Mouse (Mus musculus): ENCODE measurements at regions not wholly inside any gene's neighbourhood (a gene's known extent, or its start where the extent isn't known, plus 50 kb on each side); places are given as distances from the start of the nearest gene placed in this dataset.

DNA sequence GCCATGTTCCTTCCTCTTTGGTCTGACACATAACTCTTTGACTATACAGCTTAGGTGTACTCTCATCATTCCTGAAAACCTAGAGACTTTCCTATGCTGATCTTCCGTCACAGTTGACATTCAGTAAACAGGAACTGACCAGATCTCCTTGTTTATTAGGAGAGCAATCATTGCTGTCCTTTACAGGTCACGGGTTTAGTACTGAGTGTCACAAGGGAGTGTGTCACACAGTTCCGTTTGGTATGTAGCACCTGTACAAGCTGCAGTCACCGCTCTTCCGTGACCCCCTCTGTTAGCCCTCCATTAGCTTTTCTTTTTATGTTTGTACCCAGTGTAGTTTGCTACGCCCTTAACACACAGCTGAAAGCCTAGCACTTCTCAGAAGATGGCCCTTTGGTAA lies 553.4 kb upstream of the Slc39a10 start:
- in situ Hi-C loops (cut with MboI; ENCODE audit: low sequenced_read_pairs in 2 of 2, unreplicated experiment in 2 of 2), result no loop called here
- Histone ChIP-seq H3K9me3 (ENCODE audit: control insufficient read depth, insufficient read depth, low read depth, low read length) (no peaks in the 10 kb centered on the region), H3K27ac (ENCODE audit: insufficient read depth, low read depth, low read length, poor library complexity, severe bottlenecking) (no peak overlapping the region), H3K4me3 (ENCODE audit: insufficient read depth in 1 of 2, low read depth in 1 of 2, low read length in 2 of 2, poor library complexity in 1 of 2, severe bottlenecking in 1 of 2) (no peak overlapping the region), H3K4me1 (ENCODE audit: control insufficient read depth in 2 of 2, insufficient read depth in 2 of 2, low read length in 2 of 2, poor library complexity in 1 of 2) (no peaks in the 10 kb centered on the region), H3K36me3 (ENCODE audit: control insufficient read depth, insufficient read depth, low read length, poor library complexity, severe bottlenecking) (no peaks in the 10 kb centered on the region), H3K9ac (ENCODE audit: insufficient read depth, low read depth, low read length, poor library complexity, severe bottlenecking) (no peak overlapping the region)
- no peak for DNase-seq (ENCODE audit: low read depth, low spot score)
- no peak for TF ChIP-seq MAFK (IDR thresholded peaks at IDR 0.05; ENCODE audit: insufficient read depth, low read depth, low read length)
- TF ChIP-seq HCFC1 (IDR thresholded peaks at IDR 0.05; ENCODE audit: borderline replicate concordance, insufficient read depth, low read length), result no peak
- no peak for TF ChIP-seq CHD2 (IDR thresholded peaks at IDR 0.05; ENCODE audit: low read depth, low read length)
- TF ChIP-seq ZC3H11A (IDR thresholded peaks at IDR 0.05; ENCODE audit: borderline replicate concordance, low read depth, low read length), result no peak
- TF ChIP-seq ZNF384 (IDR thresholded peaks at IDR 0.05; ENCODE audit: low read depth, low read length), result no peak

DNA sequence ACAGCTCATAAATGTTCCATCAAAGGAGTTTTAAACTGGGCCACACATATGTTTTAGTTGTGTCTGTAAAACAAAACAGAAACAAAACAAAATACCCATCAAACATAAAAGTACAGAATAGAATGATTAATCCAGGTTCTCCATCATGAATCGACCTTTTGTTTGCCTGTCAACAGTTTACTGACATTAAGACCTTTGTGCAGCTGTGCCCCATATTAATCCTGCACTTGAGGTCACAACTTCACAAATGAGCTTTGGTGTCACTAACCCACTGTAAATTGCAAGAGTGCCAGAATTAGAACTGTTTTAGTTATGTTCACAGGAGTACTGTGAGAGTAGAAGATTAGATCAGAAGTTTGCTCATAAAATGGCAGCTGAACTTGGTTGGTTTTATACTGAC lies 540.2 kb upstream of the Slc39a10 start:
- no peak for DNase-seq (ENCODE audit: low read depth, low spot score)

DNA sequence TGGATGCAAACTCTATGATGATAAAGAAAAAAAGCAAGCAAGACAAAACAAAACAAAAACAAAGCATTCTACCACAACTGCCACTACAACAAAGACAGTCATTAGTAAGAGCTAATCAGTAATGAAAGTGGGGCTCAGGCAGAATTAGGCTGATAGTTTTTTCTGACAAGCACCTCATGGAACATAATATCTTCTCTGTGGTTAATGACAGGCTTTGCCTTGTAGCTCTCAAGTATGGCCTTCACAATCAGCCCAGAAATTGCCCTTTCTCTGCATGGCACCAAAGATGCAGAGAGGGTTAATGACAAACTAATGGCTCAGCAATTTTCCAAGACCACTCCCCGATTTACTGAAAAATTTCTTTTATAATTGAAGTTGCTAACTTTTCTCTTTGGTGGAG lies 512.5 kb upstream of the Slc39a10 start:
- no peak overlapping the region for H3K9ac ChIP-seq (ENCODE audit: insufficient read depth, low read depth, low read length, poor library complexity, severe bottlenecking)
- H3K4me1 ChIP-seq (ENCODE audit: control insufficient read depth in 2 of 2, insufficient read depth in 2 of 2, low read length in 2 of 2, poor library complexity in 1 of 2), result no peaks in the 10 kb centered on the region
- H3K27ac ChIP-seq (ENCODE audit: insufficient read depth, low read depth, low read length, poor library complexity, severe bottlenecking), result no peak overlapping the region
- H3K4me3 ChIP-seq (ENCODE audit: insufficient read depth in 1 of 2, low read depth in 1 of 2, low read length in 2 of 2, poor library complexity in 1 of 2, severe bottlenecking in 1 of 2), result no peak overlapping the region
- no peaks in the 10 kb centered on the region for H3K36me3 ChIP-seq (ENCODE audit: control insufficient read depth, insufficient read depth, low read length, poor library complexity, severe bottlenecking)
- H3K9me3 ChIP-seq (ENCODE audit: control insufficient read depth, insufficient read depth, low read depth, low read length), result no peaks in the 10 kb centered on the region
- in situ Hi-C loops (cut with MboI; ENCODE audit: low sequenced_read_pairs in 2 of 2, unreplicated experiment in 2 of 2), result no loop called here
- TF ChIP-seq ZC3H11A (IDR thresholded peaks at IDR 0.05; ENCODE audit: borderline replicate concordance, low read depth, low read length) (no peak), MAFK (IDR thresholded peaks at IDR 0.05; ENCODE audit: insufficient read depth, low read depth, low read length) (no peak), CHD2 (IDR thresholded peaks at IDR 0.05; ENCODE audit: low read depth, low read length) (no peak), ZNF384 (IDR thresholded peaks at IDR 0.05; ENCODE audit: low read depth, low read length) (no peak), HCFC1 (IDR thresholded peaks at IDR 0.05; ENCODE audit: borderline replicate concordance, insufficient read depth, low read length) (no peak)
- DNase-seq (ENCODE audit: low read depth, low spot score), result no peak

More for the DNA sequence above, 540.2 kb upstream of the Slc39a10 start:
- H3K36me3 ChIP-seq (ENCODE audit: control insufficient read depth, insufficient read depth, low read length, poor library complexity, severe bottlenecking), result no peaks in the 10 kb centered on the region
- in situ Hi-C loops (cut with MboI; ENCODE audit: low sequenced_read_pairs in 2 of 2, unreplicated experiment in 2 of 2), result no loop called here
- H3K9ac ChIP-seq (ENCODE audit: insufficient read depth, low read depth, low read length, poor library complexity, severe bottlenecking), result no peak overlapping the region
- no peak overlapping the region for H3K4me3 ChIP-seq (ENCODE audit: insufficient read depth in 1 of 2, low read depth in 1 of 2, low read length in 2 of 2, poor library complexity in 1 of 2, severe bottlenecking in 1 of 2)
- H3K9me3 ChIP-seq (ENCODE audit: control insufficient read depth, insufficient read depth, low read depth, low read length), result no peaks in the 10 kb centered on the region
- no peak for TF ChIP-seq HCFC1 (IDR thresholded peaks at IDR 0.05; ENCODE audit: borderline replicate concordance, insufficient read depth, low read length)
- H3K4me1 ChIP-seq (ENCODE audit: control insufficient read depth in 2 of 2, insufficient read depth in 2 of 2, low read length in 2 of 2, poor library complexity in 1 of 2), result no peaks in the 10 kb centered on the region
- H3K27ac ChIP-seq (ENCODE audit: insufficient read depth, low read depth, low read length, poor library complexity, severe bottlenecking), result no peak overlapping the region

DNA sequence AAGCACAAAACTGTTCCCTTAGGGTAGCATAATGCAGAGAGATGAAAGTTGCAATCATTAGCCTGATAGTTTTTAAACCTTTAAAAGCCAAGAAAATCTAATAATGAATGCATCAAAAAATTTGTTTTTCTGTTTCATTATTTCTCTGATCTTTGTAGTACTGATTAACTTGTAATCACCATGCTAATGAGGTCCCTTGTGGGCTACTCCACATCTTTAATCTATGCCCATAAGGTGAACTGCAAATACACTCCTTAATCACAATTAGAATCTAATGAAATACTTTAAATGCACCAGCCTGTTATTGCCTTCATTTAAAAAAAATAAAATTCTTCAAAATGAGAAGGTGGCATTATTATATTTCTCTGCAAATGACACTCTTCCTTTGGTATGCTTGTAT lies 493.9 kb upstream of the Slc39a10 start:
- Histone ChIP-seq H3K9me3 (ENCODE audit: control insufficient read depth, insufficient read depth, low read depth, low read length) (no peaks in the 10 kb centered on the region), H3K4me1 (ENCODE audit: control insufficient read depth in 2 of 2, insufficient read depth in 2 of 2, low read length in 2 of 2, poor library complexity in 1 of 2) (no peaks in the 10 kb centered on the region), H3K9ac (ENCODE audit: insufficient read depth, low read depth, low read length, poor library complexity, severe bottlenecking) (no peak overlapping the region), H3K4me3 (ENCODE audit: insufficient read depth in 1 of 2, low read depth in 1 of 2, low read length in 2 of 2, poor library complexity in 1 of 2, severe bottlenecking in 1 of 2) (no peak overlapping the region), H3K27ac (ENCODE audit: insufficient read depth, low read depth, low read length, poor library complexity, severe bottlenecking) (no peak overlapping the region), H3K36me3 (ENCODE audit: control insufficient read depth, insufficient read depth, low read length, poor library complexity, severe bottlenecking) (no peaks in the 10 kb centered on the region)
- TF ChIP-seq ZC3H11A (IDR thresholded peaks at IDR 0.05; ENCODE audit: borderline replicate concordance, low read depth, low read length), result no peak
- no peak for TF ChIP-seq HCFC1 (IDR thresholded peaks at IDR 0.05; ENCODE audit: borderline replicate concordance, insufficient read depth, low read length)
- no peak for TF ChIP-seq ZNF384 (IDR thresholded peaks at IDR 0.05; ENCODE audit: low read depth, low read length)
- no peak for TF ChIP-seq MAFK (IDR thresholded peaks at IDR 0.05; ENCODE audit: insufficient read depth, low read depth, low read length)
- TF ChIP-seq CHD2 (IDR thresholded peaks at IDR 0.05; ENCODE audit: low read depth, low read length), result no peak
- in situ Hi-C loops (cut with MboI; ENCODE audit: low sequenced_read_pairs in 2 of 2, unreplicated experiment in 2 of 2), result no loop called here
- DNase-seq (ENCODE audit: low read depth, low spot score), result no peak

DNA sequence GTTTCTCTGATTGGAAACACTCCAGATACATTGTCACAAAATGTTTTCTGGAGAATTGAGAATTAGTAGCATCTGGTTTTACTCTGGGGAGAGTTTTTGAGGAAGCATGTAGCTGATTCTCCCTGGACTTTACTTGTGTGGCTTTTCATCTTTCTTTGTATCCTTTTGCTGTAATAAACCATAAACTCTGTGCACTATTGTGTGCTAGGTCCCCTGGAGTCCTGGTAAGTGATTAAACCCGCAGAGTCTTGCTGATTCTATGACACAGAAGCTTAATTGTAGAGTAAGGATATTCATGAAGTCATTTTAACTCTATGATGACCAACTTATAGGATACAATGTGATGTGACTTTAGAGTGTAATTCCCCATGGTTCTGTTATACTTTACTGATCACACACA lies 486.1 kb upstream of the Slc39a10 start:
- no peak for DNase-seq (ENCODE audit: low read depth, low spot score)
- TF ChIP-seq ZC3H11A (IDR thresholded peaks at IDR 0.05; ENCODE audit: borderline replicate concordance, low read depth, low read length) (no peak), MAFK (IDR thresholded peaks at IDR 0.05; ENCODE audit: insufficient read depth, low read depth, low read length) (no peak), HCFC1 (IDR thresholded peaks at IDR 0.05; ENCODE audit: borderline replicate concordance, insufficient read depth, low read length) (no peak), CHD2 (IDR thresholded peaks at IDR 0.05; ENCODE audit: low read depth, low read length) (no peak), ZNF384 (IDR thresholded peaks at IDR 0.05; ENCODE audit: low read depth, low read length) (no peak)
- in situ Hi-C loops (cut with MboI; ENCODE audit: low sequenced_read_pairs in 2 of 2, unreplicated experiment in 2 of 2), result no loop called here
- H3K9me3 ChIP-seq (ENCODE audit: control insufficient read depth, insufficient read depth, low read depth, low read length), result no peaks in the 10 kb centered on the region
- H3K4me1 ChIP-seq (ENCODE audit: control insufficient read depth in 2 of 2, insufficient read depth in 2 of 2, low read length in 2 of 2, poor library complexity in 1 of 2), result no peaks in the 10 kb centered on the region
- H3K4me3 ChIP-seq (ENCODE audit: insufficient read depth in 1 of 2, low read depth in 1 of 2, low read length in 2 of 2, poor library complexity in 1 of 2, severe bottlenecking in 1 of 2), result no peak overlapping the region
- H3K36me3 ChIP-seq (ENCODE audit: control insufficient read depth, insufficient read depth, low read length, poor library complexity, severe bottlenecking), result no peaks in the 10 kb centered on the region
- no peak overlapping the region for H3K9ac ChIP-seq (ENCODE audit: insufficient read depth, low read depth, low read length, poor library complexity, severe bottlenecking)
- H3K27ac ChIP-seq (ENCODE audit: insufficient read depth, low read depth, low read length, poor library complexity, severe bottlenecking), result no peak overlapping the region
